Comparison of ENCODE assay signal across 22 mouse cellular contexts in genomic region chr8:124713207-124713606, GRCm38 (mm10). TPM values are rescaled to one million over a fixed set of nuclear protein-coding genes. Genes with fewer than 3 reads are reported as not detected.
A peak's percentile ranks its signal among the peaks of the same experiment; 100 is the strongest.
DNase-seq lines count a peak whose midpoint lies in the region; ATAC-seq and TF ChIP-seq lines count a peak whose summit lies in the region.
"Had no signal": no experiment of that assay in that cellular context is flagged by ENCODE, and none has a peak within 500 bp of the region (broad histone marks: within the 10 kb centered on the region; RNA-seq: fewer than 3 reads in every experiment).

No protein-coding gene starts in this region.

- no peak for DNase-seq in neural tube, embryonic 10.5 days (ENCODE audit: extremely low spot score, low spot score)
- DNase-seq in liver, embryonic 13.5 days, result no peak
- no peak for DNase-seq in liver, postnatal 0 days
- DNase-seq in gastrocnemius, postnatal 10 days, result no peak
- DNase-seq in right cerebral cortex, postnatal 36 days (ENCODE audit: low spot score in 2 of 2), result no peak
- DNase-seq: adrenal gland, postnatal 14 days; cerebellum, adult 11-12 months; cerebellum, adult 9-10 months; cerebellum, postnatal 25 days; gastrocnemius, postnatal 25 days; heart, postnatal 4 days had no signal

- H3K4me3 ChIP-seq in neural tube, embryonic 12.5 days, result no peak overlapping the region
- H3K4me3 ChIP-seq in liver, embryonic 13.5 days (replicated peaks), result no peak overlapping the region
- H3K4me3 ChIP-seq in liver, postnatal 0 days (ENCODE audit: low read depth, low read length), result no peak overlapping the region
- H3K4me3 ChIP-seq in heart, embryonic 11.5 days (ENCODE audit: low read depth, low read length), result no peak overlapping the region
- H3K4me3 ChIP-seq: embryonic facial prominence, embryonic 13.5 days; forebrain, embryonic 10.5 days; heart, embryonic 13.5 days; hindbrain, embryonic 12.5 days had no signal

- H3K4me2 ChIP-seq in neural tube, embryonic 12.5 days (replicated peaks), result no peak overlapping the region
- H3K4me2 ChIP-seq in liver, embryonic 13.5 days, result no peak overlapping the region
- no peak overlapping the region for H3K4me2 ChIP-seq in liver, postnatal 0 days (ENCODE audit: low read depth, low read length)
- no peak overlapping the region for H3K4me2 ChIP-seq in heart, embryonic 11.5 days
- H3K4me2 ChIP-seq: embryonic facial prominence, embryonic 13.5 days; heart, embryonic 13.5 days; hindbrain, embryonic 12.5 days had no signal

- no peak for TF ChIP-seq CTCF in liver, postnatal 0 days (IDR thresholded peaks at IDR 0.05; ENCODE audit: low read depth)

- no peaks in the 10 kb centered on the region for H3K4me1 ChIP-seq in neural tube, embryonic 12.5 days
- H3K4me1 ChIP-seq in liver, embryonic 13.5 days (replicated peaks), result peaks cover 38% of the 10 kb centered on the region
- H3K4me1 ChIP-seq in liver, postnatal 0 days (ENCODE audit: insufficient read depth), result peaks cover 3% of the 10 kb centered on the region; the same call in 1 of the 2 replicates
- H3K4me1 ChIP-seq in heart, embryonic 11.5 days (ENCODE audit: control insufficient read depth, insufficient read depth, low read length), result no peaks in the 10 kb centered on the region
- H3K4me1 ChIP-seq: embryonic facial prominence, embryonic 13.5 days; forebrain, embryonic 10.5 days; heart, embryonic 13.5 days; hindbrain, embryonic 12.5 days had no signal

- H3K27me3 ChIP-seq in neural tube, embryonic 12.5 days (replicated peaks), result no peaks in the 10 kb centered on the region
- no peaks in the 10 kb centered on the region for H3K27me3 ChIP-seq in liver, embryonic 13.5 days
- no peaks in the 10 kb centered on the region for H3K27me3 ChIP-seq in liver, postnatal 0 days (ENCODE audit: insufficient read depth, low read length)
- no peaks in the 10 kb centered on the region for H3K27me3 ChIP-seq in heart, embryonic 11.5 days (ENCODE audit: control insufficient read depth, insufficient read depth, low read length)
- H3K27me3 ChIP-seq: embryonic facial prominence, embryonic 13.5 days; heart, embryonic 13.5 days; hindbrain, embryonic 12.5 days; Patski had no signal

- 96% methylated on average over 6 of the region's 6 CpGs for WGBS in neural tube, embryonic 12.5 days
- 56% methylated on average over 6 of the region's 6 CpGs for WGBS in liver, embryonic 13.5 days (ENCODE audit: insufficient replicate concordance)
- 68% methylated on average over 6 of the region's 6 CpGs for WGBS in liver, postnatal 0 days (ENCODE audit: insufficient replicate concordance)
- 81% methylated on average over 6 of the region's 6 CpGs for WGBS in heart, embryonic 11.5 days (ENCODE audit: insufficient replicate concordance)

- peaks cover 47% of the 10 kb centered on the region for H3K36me3 ChIP-seq in neural tube, embryonic 12.5 days
- peaks cover 52% of the 10 kb centered on the region for H3K36me3 ChIP-seq in liver, embryonic 13.5 days
- H3K36me3 ChIP-seq in liver, postnatal 0 days (replicated peaks; ENCODE audit: insufficient read depth, low read length), result peaks cover 25% of the 10 kb centered on the region
- H3K36me3 ChIP-seq in heart, embryonic 11.5 days (ENCODE audit: control insufficient read depth, insufficient read depth, low read length), result peaks cover 16% of the 10 kb centered on the region

- 0 out of 2 replicates have a peak overlapping the region, but pooled peaks have one; percentile 33 for H3K9ac ChIP-seq in neural tube, embryonic 12.5 days
- no peak overlapping the region for H3K9ac ChIP-seq in liver, embryonic 13.5 days
- H3K9ac ChIP-seq in liver, postnatal 0 days (replicated peaks), result no peak overlapping the region
- H3K9ac ChIP-seq in heart, embryonic 11.5 days (ENCODE audit: low read depth, low read length), result no peak overlapping the region
- H3K9ac ChIP-seq: embryonic facial prominence, embryonic 13.5 days; heart, embryonic 13.5 days; hindbrain, embryonic 12.5 days had no signal

- no peak overlapping the region for H3K27ac ChIP-seq in neural tube, embryonic 12.5 days
- H3K27ac ChIP-seq in liver, embryonic 13.5 days, result no peak overlapping the region
- H3K27ac ChIP-seq in liver, postnatal 0 days (ENCODE audit: low read depth), result no peak overlapping the region
- no peak overlapping the region for H3K27ac ChIP-seq in heart, embryonic 11.5 days (ENCODE audit: low read depth, low read length)
- H3K27ac ChIP-seq: embryonic facial prominence, embryonic 13.5 days; forebrain, embryonic 10.5 days; heart, embryonic 13.5 days; hindbrain, embryonic 12.5 days had no signal

- ATAC-seq in neural tube, embryonic 12.5 days (ENCODE audit: low FRiP score, low read depth), result no peak
- peak; percentile 74 for ATAC-seq in liver, embryonic 13.5 days (ENCODE audit: low read depth)
- peak; percentile 53; the same call in 1 of the 2 replicates for ATAC-seq in liver, postnatal 0 days
- no peak for ATAC-seq in heart, embryonic 11.5 days (replicated peaks; ENCODE audit: insufficient number of reproducible peaks, low FRiP score, low TSS enrichment)
- ATAC-seq: activated CD4-positive, CD25-positive, alpha-beta regulatory T cell, adult 4 months; forebrain, embryonic 14.5 days; hindbrain, embryonic 16.5 days; Patski had no signal

- TF ChIP-seq EP300 in liver, postnatal 0 days (IDR thresholded peaks at IDR 0.05; ENCODE audit: low read depth), result no peak

- no peaks in the 10 kb centered on the region for H3K9me3 ChIP-seq in neural tube, embryonic 12.5 days
- H3K9me3 ChIP-seq in liver, embryonic 13.5 days (replicated peaks), result no peaks in the 10 kb centered on the region
- no peaks in the 10 kb centered on the region for H3K9me3 ChIP-seq in liver, postnatal 0 days (ENCODE audit: low read length)
- no peaks in the 10 kb centered on the region for H3K9me3 ChIP-seq in heart, embryonic 11.5 days (replicated peaks; ENCODE audit: control insufficient read depth, low read length)
- H3K9me3 ChIP-seq: embryonic facial prominence, embryonic 13.5 days; forebrain, embryonic 10.5 days; heart, embryonic 13.5 days; hindbrain, embryonic 12.5 days had no signal

RNA-seq across cellular contexts. Expression of gene Ttc13, which starts 8.6 kb away (rescaled TPM):
- 62.5 and 64.0 TPM in 2 replicates for polyA plus RNA-seq in neural tube, embryonic 12.5 days (2016; fragmentation: Nextera tagmentation; extraction: Ambion mirVana)
- polyA plus RNA-seq in liver, embryonic 13.5 days (2015; fragmentation: Nextera tagmentation; extraction: Ambion mirVana), result 20.6 and 23.7 TPM in 2 replicates
- 11.5 and 14.0 TPM in 2 replicates for polyA plus RNA-seq in liver, postnatal 0 days (2015; fragmentation: Nextera tagmentation; extraction: Ambion mirVana)
- total RNA-seq in gastrocnemius, postnatal 10 days (2021), result 10 to 100 TPM; 21.4 to 28.4 TPM
- 39.1 and 41.4 TPM in 2 replicates for polyA plus RNA-seq in heart, embryonic 11.5 days (2014; fragmentation: Nextera tagmentation; extraction: Ambion mirVana)

RNA-seq across cellular contexts. Expression of gene Arv1, which starts 8.7 kb away (rescaled TPM):
- 33.0 and 35.9 TPM in 2 replicates for polyA plus RNA-seq in neural tube, embryonic 12.5 days (2016; fragmentation: Nextera tagmentation; extraction: Ambion mirVana)
- polyA plus RNA-seq in liver, embryonic 13.5 days (2015; fragmentation: Nextera tagmentation; extraction: Ambion mirVana), result 8.0 and 8.3 TPM in 2 replicates
- polyA plus RNA-seq in liver, postnatal 0 days (2015; fragmentation: Nextera tagmentation; extraction: Ambion mirVana), result 4.5 and 5.2 TPM in 2 replicates
- total RNA-seq in gastrocnemius, postnatal 10 days (2021), result 1 to 10 TPM; 3.9 to 5.1 TPM
- polyA plus RNA-seq in heart, embryonic 11.5 days (2014; fragmentation: Nextera tagmentation; extraction: Ambion mirVana), result 14.7 and 20.3 TPM in 2 replicates

RNA-seq across cellular contexts. Expression of gene Fam89a, which starts 38.4 kb away (rescaled TPM):
- polyA plus RNA-seq in neural tube, embryonic 12.5 days (2016; fragmentation: Nextera tagmentation; extraction: Ambion mirVana), result 8.9 and 11.2 TPM in 2 replicates
- polyA plus RNA-seq in liver, embryonic 13.5 days (2015; fragmentation: Nextera tagmentation; extraction: Ambion mirVana), result 2.6 and 2.9 TPM in 2 replicates
- 3.7 and 5.6 TPM in 2 replicates for polyA plus RNA-seq in liver, postnatal 0 days (2015; fragmentation: Nextera tagmentation; extraction: Ambion mirVana)
- total RNA-seq in gastrocnemius, postnatal 10 days (2021), result under 1 TPM; 0.70 to 0.94 TPM
- polyA plus RNA-seq in heart, embryonic 11.5 days (2014; fragmentation: Nextera tagmentation; extraction: Ambion mirVana), result 2.4 and 3.1 TPM in 2 replicates
- total RNA-seq: granulocyte monocyte progenitor cell, adult 5-6 weeks had no signal

RNA-seq across cellular contexts. Expression of gene 2310022B05Rik, which starts 50.0 kb away (rescaled TPM):
- polyA plus RNA-seq in neural tube, embryonic 12.5 days (2016; fragmentation: Nextera tagmentation; extraction: Ambion mirVana), result 26.8 and 27.4 TPM in 2 replicates
- polyA plus RNA-seq in liver, embryonic 13.5 days (2015; fragmentation: Nextera tagmentation; extraction: Ambion mirVana), result 4.6 and 5.8 TPM in 2 replicates
- polyA plus RNA-seq in liver, postnatal 0 days (2015; fragmentation: Nextera tagmentation; extraction: Ambion mirVana), result 4.1 and 4.2 TPM in 2 replicates
- 10 to 100 TPM; 31.7 to 42.0 TPM for total RNA-seq in gastrocnemius, postnatal 10 days (2021)
- polyA plus RNA-seq in heart, embryonic 11.5 days (2014; fragmentation: Nextera tagmentation; extraction: Ambion mirVana), result 38.4 and 42.9 TPM in 2 replicates

Comparison
In these comparisons a context has a peak if more than half of its experiments do, and no peak if none do; other contexts are left out.
1. ATAC-seq: peak in liver, embryonic 13.5 days (single experiment) and liver, postnatal 0 days (single experiment); none in neural tube, embryonic 12.5 days (single experiment) and heart, embryonic 11.5 days (single experiment).